Mouse (Mus musculus) Patski (cell line): ENCODE results near the gene Ovca2. TPM values are rescaled to one million over a fixed set of nuclear protein-coding genes. Genes with fewer than 3 reads are reported as not detected.

Experiments
- ATAC-seq: fragments of 100-300 bp; one replicate; pipeline ENCODE4 v1.8.0; 2021
- CTCF ChIA-PET: fragments of 350-600 bp; sonication (Branson Sonifier 250); formaldehyde crosslinking; loops from one replicate; lab custom pipeline; 2022; ENCODE audit warnings: inconsistent platforms; lab: Charles Lee
- POLR2A ChIA-PET: fragments of 350-600 bp; sonication (Branson Sonifier 250); formaldehyde crosslinking; loops from one replicate; lab custom pipeline; 2022; ENCODE audit warnings: antibody characterized with exemption, inconsistent platforms; lab: Charles Lee
- DNase-seq: peaks from one replicate; pipeline ENCODE4 v3.0.0-alpha.2; 2011; ENCODE audit warnings: low read depth, low spot score
- H3K27me3 ChIP-seq: fragments of 371-371 bp; one replicate; pipeline ENCODE4 v1.5.1; 2021
- CTCF ChIP-seq: fragments of 100-300 bp; IDR thresholded peaks from one replicate; pipeline ENCODE4 v1.5.1; 2021
- in situ Hi-C: fragments of 300-500 bp; cut with MboI; formaldehyde crosslinking; loops from 3 replicates; pipeline ENCODE4 v1.11.1; 2018; ENCODE audit warnings: low pct_unique_long_range_greater_than_20kb, mixed read lengths
- polyA plus RNA-seq: library from polyadenylated mRNA; unstranded; gene quantifications from one replicate; pipeline ENCODE4 v1.2.3, GENCODE M21; 2021

Gene Ovca2
- polyA plus RNA-seq, 1 experiment from 2014 or later: 20.4 TPM

GRCm38 (mm10) chr11:75166193-75166842, 12.3 kb downstream of the Ovca2 start:
- POLR2A ChIA-PET: no interaction called here
- no peaks in the 10 kb centered on the region for H3K27me3 ChIP-seq
- CTCF ChIA-PET: interaction anchor here (1.0 to 1.7 kb wide), 2 partner anchors 185 to 221 kb away, joined by 3 to 7 read pairs; no protein-coding TSS in a partner anchor
- TF ChIP-seq CTCF: no peak
- DNase-seq (no peak), ATAC-seq (no peak)
- in situ Hi-C loops: no loop called here

- no peak for TF ChIP-seq CTCF
- DNase-seq: no peak
- no peak for ATAC-seq
- in situ Hi-C loops: no loop called here
- CTCF ChIA-PET: interaction anchor here (1.0 to 1.7 kb wide), 3 partner anchors 177 to 220 kb away, joined by 3 to 7 read pairs (median 3); no protein-coding TSS in a partner anchor
- POLR2A ChIA-PET: interaction anchor here (0.7 kb wide), 1 partner anchor 198 kb away, joined by 3 read pairs; no protein-coding TSS in a partner anchor
- no peaks in the 10 kb centered on the region for H3K27me3 ChIP-seq
Observed at GRCm38 (mm10) chr11:75165441-75166192, 13.0 kb downstream of the Ovca2 start.

- in situ Hi-C loops: no loop called here
- POLR2A ChIA-PET: interaction anchor here (0.7 kb wide), 1 partner anchor 198 kb away, joined by 3 read pairs; no protein-coding TSS in a partner anchor
- TF ChIP-seq CTCF: no peak
- CTCF ChIA-PET: interaction anchor here (1.1 to 1.7 kb wide), 2 partner anchors 176 to 184 kb away, joined by 3 to 7 read pairs; no protein-coding TSS in a partner anchor
- no peak for ATAC-seq
- H3K27me3 ChIP-seq: no peaks in the 10 kb centered on the region
- DNase-seq: no peak
Observed at GRCm38 (mm10) chr11:75164750-75165149, 13.9 kb downstream of the Ovca2 start.

GRCm38 (mm10) chr11:75164051-75164450, 14.6 kb downstream of the Ovca2 start:
- POLR2A ChIA-PET: no interaction called here
- TF ChIP-seq CTCF: no peak
- ATAC-seq (no peak), DNase-seq (no peak)
- CTCF ChIA-PET: no interaction called here
- H3K27me3 ChIP-seq: no peaks in the 10 kb centered on the region
- in situ Hi-C loops: no loop called here

- ChIA-PET POLR2A (interaction anchor here (0.8 kb wide), 1 partner anchor 179 kb away, joined by 3 read pairs; no protein-coding TSS in a partner anchor), CTCF (no interaction called here)
- ATAC-seq (no peak), DNase-seq (no peak)
- no peaks in the 10 kb centered on the region for H3K27me3 ChIP-seq
- TF ChIP-seq CTCF: no peak
- in situ Hi-C loops: no loop called here
Observed at GRCm38 (mm10) chr11:75163379-75163778, 15.3 kb downstream of the Ovca2 start.

GRCm38 (mm10) chr11:75162591-75163080, 16.0 kb downstream of the Ovca2 start:
- ATAC-seq (no peak), DNase-seq (no peak)
- TF ChIP-seq CTCF: no peak
- ChIA-PET CTCF (no interaction called here), POLR2A (interaction anchor here (0.8 kb wide), 1 partner anchor 179 kb away, joined by 3 read pairs; no protein-coding TSS in a partner anchor)
- no peaks in the 10 kb centered on the region for H3K27me3 ChIP-seq
- in situ Hi-C loops: no loop called here

- ChIA-PET CTCF (no interaction called here), POLR2A (no interaction called here)
- DNase-seq: no peak
- no peaks in the 10 kb centered on the region for H3K27me3 ChIP-seq
- TF ChIP-seq CTCF: no peak
- no peak for ATAC-seq
- in situ Hi-C loops: no loop called here
Observed at GRCm38 (mm10) chr11:75161417-75162008, 17.1 kb downstream of the Ovca2 start.

GRCm38 (mm10) chr11:75160954-75161353, 17.7 kb downstream of the Ovca2 start:
- CTCF ChIA-PET: interaction anchor here (0.9 to 2.1 kb wide), 3 partner anchors 9 to 180 kb away, joined by 3 to 16 read pairs (median 3); no protein-coding TSS in a partner anchor
- ATAC-seq (no peak), DNase-seq (no peak)
- POLR2A ChIA-PET: no interaction called here
- in situ Hi-C loops: no loop called here
- H3K27me3 ChIP-seq: no peaks in the 10 kb centered on the region
- TF ChIP-seq CTCF: no peak

- in situ Hi-C loops: loop anchor here (5.0 kb wide), 1 partner anchor 177 kb away; no protein-coding TSS in a partner anchor
- ATAC-seq (no peak), DNase-seq (no peak)
- CTCF ChIA-PET: interaction anchor here (0.9 to 2.1 kb wide), 5 partner anchors 9 to 178 kb away, joined by 3 to 16 read pairs (median 4); no protein-coding TSS in a partner anchor
- no peaks in the 10 kb centered on the region for H3K27me3 ChIP-seq
- no peak for TF ChIP-seq CTCF
- POLR2A ChIA-PET: interaction anchor here (1.0 kb wide), 1 partner anchor 13 kb away, joined by 3 read pairs; no protein-coding TSS in a partner anchor
Observed at GRCm38 (mm10) chr11:75159564-75159963, 19.1 kb downstream of the Ovca2 start.

GRCm38 (mm10) chr11:75158432-75158831, 20.2 kb downstream of the Ovca2 start:
- CTCF ChIA-PET: interaction anchor here (1.8 kb wide), 1 partner anchor 16 kb away, joined by 6 read pairs; no protein-coding TSS in a partner anchor
- ATAC-seq: no peak
- TF ChIP-seq CTCF: no peak
- DNase-seq: no peak
- POLR2A ChIA-PET: no interaction called here
- no peaks in the 10 kb centered on the region for H3K27me3 ChIP-seq
- in situ Hi-C loops: loop anchor here (5.0 kb wide), 1 partner anchor 176 kb away; no protein-coding TSS in a partner anchor
